Mouse (Mus musculus): ENCODE data around the gene Ube2z. TPM values are rescaled to one million over a fixed set of nuclear protein-coding genes. Genes with fewer than 3 reads are reported as not detected.

Ube2z gene
- polyA plus RNA-seq (2015; fragmentation: Illumina TruSeq; extraction: RNeasy Lipid Tissue Mini Kit (QIAGEN cat#74804); ENCODE audit: insufficient read depth, low replicate concordance) = 56.3 TPM

DNA sequence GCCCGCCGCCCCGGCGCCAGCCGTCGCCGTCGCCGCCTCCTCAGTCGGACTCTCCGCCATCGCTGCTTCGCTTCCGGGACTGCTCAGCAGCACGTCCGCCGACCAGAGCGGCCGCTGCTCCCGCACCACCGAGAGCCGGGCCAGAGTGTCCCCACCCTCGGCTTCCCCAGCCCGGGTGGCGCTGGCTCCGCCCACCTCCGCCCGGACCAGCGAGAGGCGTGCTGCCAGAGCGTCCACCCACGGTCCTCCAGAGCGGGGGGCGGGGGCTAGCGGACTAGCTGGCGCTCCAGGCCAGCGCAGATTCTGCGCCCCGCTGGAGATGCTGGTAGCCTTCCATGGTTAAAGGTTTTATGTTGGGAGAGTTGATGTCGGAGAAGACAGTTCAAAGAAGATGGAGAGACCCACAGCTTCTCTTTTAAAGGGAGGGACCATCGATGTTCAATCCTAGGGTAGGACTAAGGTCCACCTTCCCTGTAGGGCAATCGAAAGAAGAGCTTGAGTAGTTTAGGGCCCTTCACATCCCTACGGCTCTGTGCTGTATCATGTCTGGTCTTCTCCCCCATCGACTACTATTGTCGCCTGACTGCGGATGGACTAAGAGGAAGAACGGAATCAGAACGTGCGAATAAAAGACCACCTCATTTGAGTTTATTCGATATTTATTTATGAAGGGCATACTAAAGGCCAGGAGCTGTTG lies at the start of gene Ube2z:
Gene Ube2z, minus strand, starts transcription at position 174 of the 697 bp plus-strand sequence.

DNA sequence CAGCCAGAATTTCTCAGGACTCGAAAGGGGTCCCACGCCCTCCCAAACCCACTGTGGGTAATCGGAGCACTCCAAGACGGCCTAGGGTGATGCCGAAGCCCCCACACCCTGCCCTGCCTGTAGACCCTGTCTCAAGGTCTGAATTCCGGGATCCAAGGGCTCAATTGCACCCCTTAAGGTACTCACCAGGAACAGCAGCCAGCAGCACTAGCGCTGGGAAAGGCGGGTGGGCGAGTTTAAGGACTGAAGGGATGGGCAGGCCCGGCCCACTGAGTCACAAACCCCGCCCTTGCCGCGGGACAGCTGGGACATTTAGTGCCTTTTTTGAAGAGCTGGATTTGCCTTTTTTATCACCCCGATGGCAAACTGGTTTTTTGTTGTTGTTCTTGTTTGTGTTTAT lies 46.6 kb upstream of the Ube2z start, which contains the start of gene Calcoco2:
Gene Calcoco2, minus strand, starts transcription at position 214 of the 400 bp plus-strand sequence.

DNA sequence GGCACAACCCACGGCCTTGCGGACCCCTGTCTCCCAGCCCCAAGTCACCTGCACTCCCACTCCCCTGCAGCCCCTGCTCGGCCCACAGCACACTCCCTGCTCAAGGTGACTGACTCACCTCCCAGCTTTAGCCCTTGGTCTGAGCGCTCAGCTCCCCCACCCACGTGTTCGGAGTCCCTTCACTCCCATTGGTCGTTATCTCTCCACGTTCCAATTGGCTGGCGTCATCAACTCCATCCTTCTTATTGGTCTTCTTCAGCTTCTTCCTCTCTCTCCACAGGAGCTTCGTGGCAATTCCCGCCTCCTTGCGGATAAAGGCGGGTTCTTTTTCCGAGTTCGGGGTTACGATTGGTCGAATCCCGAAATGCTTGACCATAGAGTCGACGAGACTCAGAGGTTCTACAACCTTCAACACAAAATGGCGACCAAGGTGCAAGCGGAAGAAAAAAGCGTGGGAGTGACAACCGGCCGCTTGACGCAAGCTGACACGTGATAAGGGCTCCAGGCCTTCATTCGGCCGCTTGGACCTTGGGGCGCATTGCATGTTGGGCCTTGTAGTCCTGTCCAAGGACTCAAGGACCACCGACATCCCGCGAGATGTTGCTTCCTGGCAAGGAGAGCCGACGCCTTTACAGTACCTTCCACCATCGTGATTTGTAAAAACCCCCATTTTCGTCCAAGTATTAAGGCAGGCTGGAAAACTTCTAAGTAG lies 10.5 kb upstream of the Ube2z start, which contains the start of gene Atp5g1:
Gene Atp5g1, minus strand, starts transcription at position 162 of the 712 bp plus-strand sequence.

DNA sequence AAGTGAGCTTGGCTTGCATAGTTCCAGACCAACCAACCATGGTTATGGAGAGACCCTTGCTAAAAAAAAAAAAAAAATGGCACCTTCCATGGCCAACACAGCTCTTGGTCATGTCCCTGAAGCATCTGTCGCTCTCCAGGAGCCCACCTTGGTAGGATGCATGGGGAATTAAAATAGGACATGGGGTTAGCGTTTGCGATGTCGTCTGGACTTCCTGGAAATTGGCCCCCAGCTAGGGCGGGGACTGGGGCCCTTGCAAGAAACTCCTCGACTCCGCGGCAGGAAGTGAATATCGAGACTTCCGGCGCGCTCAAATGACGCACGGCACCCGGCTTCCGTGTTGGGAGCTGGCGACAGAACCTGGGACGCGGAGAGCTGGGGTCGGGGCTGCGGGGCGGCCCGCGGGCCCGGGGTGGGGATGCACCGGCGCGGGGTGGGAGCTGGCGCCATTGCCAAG lies 30.6 kb downstream of the Ube2z start, which contains the start of gene Snf8:
Gene Snf8, plus strand, starts transcription at position 290 of the 457 bp plus-strand sequence.

DNA sequence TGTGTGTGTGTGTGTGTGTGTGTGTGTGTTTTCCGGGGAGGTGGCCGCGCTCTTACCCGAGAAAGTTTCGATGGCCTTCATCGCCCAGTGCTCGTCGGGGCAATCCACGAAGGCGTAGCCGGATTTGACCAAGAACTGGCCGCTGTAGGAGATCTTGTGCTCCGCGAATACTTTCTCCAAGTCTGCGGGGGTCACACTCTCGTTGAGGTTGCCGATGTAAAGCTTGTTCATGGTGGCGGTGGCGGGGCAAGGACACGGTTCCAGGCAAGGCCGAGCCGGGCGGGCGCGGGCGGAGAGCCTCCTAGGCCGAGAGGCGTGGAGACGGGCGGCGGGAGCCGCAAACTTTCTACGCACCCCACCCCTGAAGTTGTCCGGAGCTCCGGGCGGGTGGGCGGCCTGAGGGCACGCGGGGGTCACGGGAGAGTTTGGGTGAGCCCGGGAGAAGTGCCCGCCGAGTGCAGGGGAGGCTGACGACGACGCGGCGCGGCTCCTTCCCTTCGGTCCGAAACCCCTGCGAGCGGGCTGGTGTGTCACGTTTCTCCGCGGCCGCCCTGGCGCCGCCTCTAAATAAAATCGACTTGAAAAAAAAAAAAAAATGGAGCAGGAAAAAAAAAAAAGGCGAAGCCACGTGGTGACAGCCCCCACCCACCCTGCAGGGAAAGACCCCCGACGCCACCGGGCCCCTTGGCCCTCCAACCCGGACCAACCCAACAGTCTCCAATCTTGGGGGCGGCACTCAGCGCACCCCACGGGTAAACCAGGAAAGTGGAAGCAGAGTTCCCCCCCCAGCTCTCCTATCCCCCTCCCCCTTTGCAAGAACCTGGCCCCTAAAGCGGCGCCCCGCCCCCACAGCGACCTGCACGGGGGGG lies 59.6 kb downstream of the Ube2z start, which contains the start of gene Igf2bp1:
Gene Igf2bp1, minus strand, starts transcription at position 538 of the 869 bp plus-strand sequence.

Other genes with a start within 250 kb of the Ube2z start
- gene Phospho1, start 240.9 kb downstream of the Ube2z start, polyA plus RNA-seq (2015; fragmentation: Illumina TruSeq; extraction: RNeasy Lipid Tissue Mini Kit (QIAGEN cat#74804); ENCODE audit: insufficient read depth, low replicate concordance) = 4.2 TPM
- gene Gngt2, start 228.2 kb downstream of the Ube2z start, polyA plus RNA-seq (2015; fragmentation: Illumina TruSeq; extraction: RNeasy Lipid Tissue Mini Kit (QIAGEN cat#74804); ENCODE audit: insufficient read depth, low replicate concordance) = 219 TPM
- 23.2 TPM for gene Abi3, start 222.9 kb downstream of the Ube2z start, polyA plus RNA-seq (2015; fragmentation: Illumina TruSeq; extraction: RNeasy Lipid Tissue Mini Kit (QIAGEN cat#74804); ENCODE audit: insufficient read depth, low replicate concordance)
- 0.62 TPM for gene B4galnt2, start 150.5 kb downstream of the Ube2z start, polyA plus RNA-seq (2015; fragmentation: Illumina TruSeq; extraction: RNeasy Lipid Tissue Mini Kit (QIAGEN cat#74804); ENCODE audit: insufficient read depth, low replicate concordance)
- gene Igf2bp1, start 59.4 kb downstream of the Ube2z start, polyA plus RNA-seq (2015; fragmentation: Illumina TruSeq; extraction: RNeasy Lipid Tissue Mini Kit (QIAGEN cat#74804); ENCODE audit: insufficient read depth, low replicate concordance) = not detected
- not detected for gene Gip, start 40.8 kb downstream of the Ube2z start, polyA plus RNA-seq (2015; fragmentation: Illumina TruSeq; extraction: RNeasy Lipid Tissue Mini Kit (QIAGEN cat#74804); ENCODE audit: insufficient read depth, low replicate concordance)
- 81.8 TPM for gene Snf8, start 30.5 kb downstream of the Ube2z start, polyA plus RNA-seq (2015; fragmentation: Illumina TruSeq; extraction: RNeasy Lipid Tissue Mini Kit (QIAGEN cat#74804); ENCODE audit: insufficient read depth, low replicate concordance)
- gene Atp5g1, start 10.3 kb upstream of the Ube2z start, polyA plus RNA-seq (2015; fragmentation: Illumina TruSeq; extraction: RNeasy Lipid Tissue Mini Kit (QIAGEN cat#74804); ENCODE audit: insufficient read depth, low replicate concordance) = 55.6 TPM
- not detected for gene Calcoco2, start 46.6 kb upstream of the Ube2z start, polyA plus RNA-seq (2015; fragmentation: Illumina TruSeq; extraction: RNeasy Lipid Tissue Mini Kit (QIAGEN cat#74804); ENCODE audit: insufficient read depth, low replicate concordance)
- not detected for gene Ttll6, start 68.4 kb upstream of the Ube2z start, polyA plus RNA-seq (2015; fragmentation: Illumina TruSeq; extraction: RNeasy Lipid Tissue Mini Kit (QIAGEN cat#74804); ENCODE audit: insufficient read depth, low replicate concordance)
- gene Hoxb13, start 128.9 kb upstream of the Ube2z start, polyA plus RNA-seq (2015; fragmentation: Illumina TruSeq; extraction: RNeasy Lipid Tissue Mini Kit (QIAGEN cat#74804); ENCODE audit: insufficient read depth, low replicate concordance) = not detected
- gene Hoxb9, start 206.1 kb upstream of the Ube2z start, polyA plus RNA-seq (2015; fragmentation: Illumina TruSeq; extraction: RNeasy Lipid Tissue Mini Kit (QIAGEN cat#74804); ENCODE audit: insufficient read depth, low replicate concordance) = 0.79 TPM
- 0.17 TPM for gene Hoxb8, start 216.5 kb upstream of the Ube2z start, polyA plus RNA-seq (2015; fragmentation: Illumina TruSeq; extraction: RNeasy Lipid Tissue Mini Kit (QIAGEN cat#74804); ENCODE audit: insufficient read depth, low replicate concordance)
- gene Hoxb7, start 221.2 kb upstream of the Ube2z start, polyA plus RNA-seq (2015; fragmentation: Illumina TruSeq; extraction: RNeasy Lipid Tissue Mini Kit (QIAGEN cat#74804); ENCODE audit: insufficient read depth, low replicate concordance) = 1.9 TPM
- gene Hoxb6, start 227.1 kb upstream of the Ube2z start, polyA plus RNA-seq (2015; fragmentation: Illumina TruSeq; extraction: RNeasy Lipid Tissue Mini Kit (QIAGEN cat#74804); ENCODE audit: insufficient read depth, low replicate concordance) = 0.43 TPM
- gene Hoxb5, start 237.9 kb upstream of the Ube2z start, polyA plus RNA-seq (2015; fragmentation: Illumina TruSeq; extraction: RNeasy Lipid Tissue Mini Kit (QIAGEN cat#74804); ENCODE audit: insufficient read depth, low replicate concordance) = 0.37 TPM